Mouse (Mus musculus): Measurements from ENCODE around the gene Apoc2.

DNA sequence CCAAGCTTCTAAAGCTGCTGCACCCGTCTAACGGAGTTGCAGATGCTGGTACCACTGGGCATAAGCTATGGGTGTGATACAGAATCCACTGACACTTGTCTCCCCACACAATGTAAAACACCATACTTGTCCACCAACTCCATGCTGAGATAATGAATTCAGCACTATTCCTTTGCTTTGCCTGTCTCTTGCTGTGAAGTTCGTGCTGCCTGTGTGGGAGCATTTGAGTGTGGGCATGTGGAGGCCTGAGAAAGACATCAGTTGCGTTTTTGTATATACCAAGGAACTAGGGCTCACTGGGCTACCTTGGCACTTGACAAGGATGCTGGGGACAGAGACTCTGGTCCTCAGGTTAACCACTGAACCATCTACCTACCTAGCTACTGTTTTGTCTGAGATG, 36.5 kb downstream of the Apoc2 start:
- TF ChIP-seq EP300 (optimal IDR thresholded peaks at IDR 0.05) (no peak), CTCF (IDR thresholded peaks at IDR 0.05; ENCODE audit: low read depth) (no peak)

Measured in stomach, postnatal 0 days (tissue).